Mouse (Mus musculus) forebrain, embryonic 15.5 days (tissue): ENCODE results near the gene Sf3b1. TPM values are rescaled to one million over a fixed set of nuclear protein-coding genes. Genes with fewer than 3 reads are reported as not detected.
A peak's percentile ranks its signal among the peaks of the same experiment; 100 is the strongest.
"Not testable (repeated sequence)": the region's sequence is repeated elsewhere in the genome, so short reads cannot be mapped to it uniquely, and the experiment has no call there.

Experiments
- ATAC-seq: fragments of 200-750 bp; cut with Nextera tagmentation; replicated peaks from 2 replicates; pipeline ENCODE4 v1.8.0; 2017; ENCODE audit warnings: mild to moderate bottlenecking, moderate TSS enrichment, moderate library complexity
- H3K27ac ChIP-seq: fragments of 300-500 bp; sonication (generic); replicated peaks from 2 replicates; pipeline ENCODE4 v1.5.1; 2015; ENCODE audit warnings: mild to moderate bottlenecking, inconsistent platforms
- H3K27me3 ChIP-seq: fragments of 300-500 bp; sonication (generic); 2 replicates; pipeline ENCODE4 v1.6.1; 2015; ENCODE audit warnings: inconsistent platforms
- H3K36me3 ChIP-seq: fragments of 300-500 bp; sonication (generic); 2 replicates; pipeline ENCODE4 v1.6.1; 2015; ENCODE audit warnings: mild to moderate bottlenecking, inconsistent platforms
- H3K4me1 ChIP-seq: fragments of 300-500 bp; sonication (generic); 2 replicates; pipeline ENCODE4 v1.6.1; 2015; ENCODE audit warnings: inconsistent platforms
- H3K4me2 ChIP-seq: fragments of 300-500 bp; sonication (generic); replicated peaks from 2 replicates; pipeline ENCODE4 v1.6.1; 2015; ENCODE audit warnings: mild to moderate bottlenecking, inconsistent platforms
- H3K4me3 ChIP-seq: fragments of 300-500 bp; sonication (generic); 2 replicates; pipeline ENCODE4 v1.5.1; 2015; ENCODE audit warnings: mild to moderate bottlenecking, inconsistent platforms
- H3K9ac ChIP-seq: fragments of 300-500 bp; sonication (generic); replicated peaks from 2 replicates; pipeline ENCODE4 v1.6.1; 2015; ENCODE audit warnings: mild to moderate bottlenecking, inconsistent platforms
- H3K9me3 ChIP-seq: fragments of 300-500 bp; sonication (generic); 2 replicates; pipeline ENCODE4 v1.6.1; 2016; ENCODE audit warnings: inconsistent platforms
- whole genome bisulfite sequencing: fragments of 180-500 bp; shearing (Covaris S2); methylation state at CpG from one replicate; pipeline ENCODE4 v1.1.7; 2015; ENCODE audit warnings: mixed read lengths; 5-methylcytosine and 5-hydroxymethylcytosine counted together
- polyA plus RNA-seq: library from polyadenylated mRNA; unstranded; fragments of >200 nt; fragmentation: Nextera tagmentation; extraction: Ambion mirVana; gene quantifications from 2 replicates; pipeline ENCODE4 v1.2.1, GENCODE M21; 2015

Gene Sf3b1
- polyA plus RNA-seq, 1 experiment from 2014 or later = 417 TPM

- H3K9ac ChIP-seq = peak overlapping the region; percentile 92
- peak overlapping the region; percentile 88; the same call in 1 of the 2 replicates for H3K27ac ChIP-seq
- H3K36me3 ChIP-seq = no peaks in the 10 kb centered on the region
- H3K4me3 ChIP-seq = peak overlapping the region; percentile 77
- no peaks in the 10 kb centered on the region for H3K9me3 ChIP-seq
- peaks cover 24% of the 10 kb centered on the region for H3K4me1 ChIP-seq
- peak overlapping the region; percentile 85 for H3K4me2 ChIP-seq
- no peak for ATAC-seq
- H3K27me3 ChIP-seq = no peaks in the 10 kb centered on the region
- WGBS = 14% methylated on average over 10 of the region's 10 CpGs
Observed at GRCm38 (mm10) chr1:55025656-55026430, 1.4 kb downstream of the Sf3b1 start.

- no peak for ATAC-seq
- no peaks in the 10 kb centered on the region for H3K9me3 ChIP-seq
- no peak overlapping the region for H3K4me2 ChIP-seq
- H3K4me3 ChIP-seq = no peak overlapping the region
- H3K4me1 ChIP-seq = peaks cover 20% of the 10 kb centered on the region
- H3K27ac ChIP-seq = no peak overlapping the region
- H3K27me3 ChIP-seq = no peaks in the 10 kb centered on the region
- H3K9ac ChIP-seq = no peak overlapping the region
- H3K36me3 ChIP-seq = peaks cover 17% of the 10 kb centered on the region
Observed at GRCm38 (mm10) chr1:55021907-55022306, 5.4 kb downstream of the Sf3b1 start.

GRCm38 (mm10) chr1:55012513-55012912 is 14.8 kb downstream of the Sf3b1 start:
- no peak overlapping the region for H3K4me3 ChIP-seq

GRCm38 (mm10) chr1:55008313-55008712 is 19.0 kb downstream of the Sf3b1 start:
- H3K36me3 ChIP-seq = peaks cover 74% of the 10 kb centered on the region
- WGBS = 89% methylated on average over 2 of the region's 2 CpGs

More at GRCm38 (mm10) chr1:55012513-55012912, 14.8 kb downstream of the Sf3b1 start:
- Histone ChIP-seq H3K36me3 (peaks cover 78% of the 10 kb centered on the region), H3K27me3 (no peaks in the 10 kb centered on the region), H3K4me2 (no peak overlapping the region), H3K4me1 (no peaks in the 10 kb centered on the region), H3K9me3 (no peaks in the 10 kb centered on the region), H3K9ac (no peak overlapping the region), H3K27ac (no peak overlapping the region)
- no peak for ATAC-seq
- WGBS = 51% methylated on average over 3 of the region's 3 CpGs

GRCm38 (mm10) chr1:54993581-54993980 is 33.7 kb downstream of the Sf3b1 start:
- H3K9ac ChIP-seq = no peak overlapping the region
- H3K4me2 ChIP-seq = no peak overlapping the region
- no peak for ATAC-seq
- peaks cover 85% of the 10 kb centered on the region for H3K36me3 ChIP-seq
- WGBS = 90% methylated on average over 5 of the region's 5 CpGs
- H3K4me3 ChIP-seq = no peak overlapping the region
- H3K4me1 ChIP-seq = no peaks in the 10 kb centered on the region
- H3K27ac ChIP-seq = no peak overlapping the region
- no peaks in the 10 kb centered on the region for H3K27me3 ChIP-seq
- H3K9me3 ChIP-seq = no peaks in the 10 kb centered on the region

More at GRCm38 (mm10) chr1:55008313-55008712, 19.0 kb downstream of the Sf3b1 start:
- H3K9me3 ChIP-seq, H3K4me3 ChIP-seq, H3K27me3 ChIP-seq, H3K9ac ChIP-seq, ATAC-seq, H3K27ac ChIP-seq, H3K4me1 ChIP-seq, H3K4me2 ChIP-seq: not testable (repeated sequence)

- no peaks in the 10 kb centered on the region for H3K4me1 ChIP-seq
- no peak for ATAC-seq
- H3K27ac ChIP-seq = no peak overlapping the region
- H3K27me3 ChIP-seq = no peaks in the 10 kb centered on the region
- peaks cover 59% of the 10 kb centered on the region for H3K36me3 ChIP-seq
- H3K4me3 ChIP-seq = no peak overlapping the region
- no peak overlapping the region for H3K4me2 ChIP-seq
- no peaks in the 10 kb centered on the region for H3K9me3 ChIP-seq
- 93% methylated on average over 5 of the region's 5 CpGs for WGBS
- H3K9ac ChIP-seq = no peak overlapping the region
Observed at GRCm38 (mm10) chr1:54986248-54986647, 41.0 kb downstream of the Sf3b1 start.

- 93% methylated on average over 3 of the region's 3 CpGs for WGBS
- Histone ChIP-seq H3K9ac (no peak overlapping the region), H3K4me1 (no peaks in the 10 kb centered on the region), H3K4me3 (no peak overlapping the region), H3K27me3 (no peaks in the 10 kb centered on the region), H3K9me3 (no peaks in the 10 kb centered on the region), H3K4me2 (no peak overlapping the region), H3K27ac (no peak overlapping the region), H3K36me3 (peaks cover 55% of the 10 kb centered on the region)
- ATAC-seq = no peak
Observed at GRCm38 (mm10) chr1:54985831-54986230, 41.5 kb downstream of the Sf3b1 start.

GRCm38 (mm10) chr1:54984154-54984553 is 43.1 kb downstream of the Sf3b1 start:
- no peak overlapping the region for H3K4me3 ChIP-seq
- ATAC-seq = no peak
- H3K36me3 ChIP-seq = peaks cover 40% of the 10 kb centered on the region
- H3K4me1 ChIP-seq = no peaks in the 10 kb centered on the region
- 90% methylated on average over 7 of the region's 7 CpGs for WGBS
- no peak overlapping the region for H3K4me2 ChIP-seq
- no peaks in the 10 kb centered on the region for H3K9me3 ChIP-seq
- H3K27ac ChIP-seq = no peak overlapping the region
- no peaks in the 10 kb centered on the region for H3K27me3 ChIP-seq
- H3K9ac ChIP-seq = no peak overlapping the region

GRCm38 (mm10) chr1:54983339-54983738 is 43.9 kb downstream of the Sf3b1 start:
- Histone ChIP-seq H3K4me3 (no peak overlapping the region), H3K36me3 (peaks cover 37% of the 10 kb centered on the region), H3K4me2 (no peak overlapping the region), H3K9ac (no peak overlapping the region), H3K27me3 (no peaks in the 10 kb centered on the region), H3K9me3 (no peaks in the 10 kb centered on the region), H3K4me1 (no peaks in the 10 kb centered on the region), H3K27ac (no peak overlapping the region)
- no peak for ATAC-seq
- WGBS = 74% methylated on average over 3 of the region's 3 CpGs

- H3K4me1 ChIP-seq = no peaks in the 10 kb centered on the region
- no peaks in the 10 kb centered on the region for H3K9me3 ChIP-seq
- H3K4me3 ChIP-seq = no peak overlapping the region
- no peak overlapping the region for H3K4me2 ChIP-seq
- ATAC-seq = no peak
- WGBS = 93% methylated on average over 3 of the region's 3 CpGs
- H3K27ac ChIP-seq = no peak overlapping the region
- H3K9ac ChIP-seq = no peak overlapping the region
- H3K36me3 ChIP-seq = peaks cover 33% of the 10 kb centered on the region
- H3K27me3 ChIP-seq = no peaks in the 10 kb centered on the region
Observed at GRCm38 (mm10) chr1:54982636-54983035, 44.6 kb downstream of the Sf3b1 start.

- Histone ChIP-seq H3K9ac (no peak overlapping the region), H3K27me3 (no peaks in the 10 kb centered on the region), H3K4me1 (no peaks in the 10 kb centered on the region), H3K9me3 (no peaks in the 10 kb centered on the region), H3K27ac (no peak overlapping the region), H3K4me2 (no peak overlapping the region), H3K36me3 (peaks cover 7% of the 10 kb centered on the region), H3K4me3 (no peak overlapping the region)
- 54% methylated on average over 1 of the region's 1 CpGs for WGBS
- ATAC-seq = peak; percentile 59
Observed at GRCm38 (mm10) chr1:54979226-54979984, 47.9 kb downstream of the Sf3b1 start.

GRCm38 (mm10) chr1:54971687-54972404 is 55.4 kb downstream of the Sf3b1 start:
- Histone ChIP-seq H3K27me3 (no peaks in the 10 kb centered on the region), H3K4me2 (no peak overlapping the region), H3K9me3 (no peaks in the 10 kb centered on the region), H3K27ac (no peak overlapping the region), H3K36me3 (no peaks in the 10 kb centered on the region), H3K4me1 (no peaks in the 10 kb centered on the region), H3K9ac (no peak overlapping the region), H3K4me3 (no peak overlapping the region)
- ATAC-seq = no peak
- WGBS = 89% methylated on average over 5 of the region's 5 CpGs
